Mouse (Mus musculus): ENCODE measurements at regions not wholly inside any gene's neighbourhood (a gene's known extent, or its start where the extent isn't known, plus 50 kb on each side); places are given as distances from the start of the nearest gene placed in this dataset.

DNA sequence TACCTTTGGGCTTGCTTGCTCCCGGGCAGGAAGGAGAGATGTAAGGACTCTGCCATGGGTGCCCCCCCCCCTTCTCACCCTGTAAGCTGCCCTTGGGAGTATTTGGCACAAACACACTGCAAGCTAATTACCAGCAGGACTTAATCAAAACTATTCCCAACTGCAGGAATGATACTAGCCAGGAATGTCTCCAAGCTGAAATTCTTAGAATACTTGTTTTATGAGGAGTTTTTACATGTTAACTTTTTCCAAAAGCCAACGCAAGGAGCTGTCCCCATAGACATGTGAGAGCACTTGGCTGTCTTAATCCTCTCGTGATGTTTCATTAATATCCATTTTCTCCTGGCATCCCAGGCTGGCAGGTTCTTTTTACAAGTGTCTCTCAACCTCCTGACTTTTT lies 155.6 kb upstream of the Irx6 start:
- DNase-seq (ENCODE audit: low read depth, low spot score): no peak

GRCm38 (mm10) chr8:92522519-92522918 lies 151.6 kb upstream of the Irx6 start:
- DNase-seq (ENCODE audit: low read depth, low spot score): no peak

DNA sequence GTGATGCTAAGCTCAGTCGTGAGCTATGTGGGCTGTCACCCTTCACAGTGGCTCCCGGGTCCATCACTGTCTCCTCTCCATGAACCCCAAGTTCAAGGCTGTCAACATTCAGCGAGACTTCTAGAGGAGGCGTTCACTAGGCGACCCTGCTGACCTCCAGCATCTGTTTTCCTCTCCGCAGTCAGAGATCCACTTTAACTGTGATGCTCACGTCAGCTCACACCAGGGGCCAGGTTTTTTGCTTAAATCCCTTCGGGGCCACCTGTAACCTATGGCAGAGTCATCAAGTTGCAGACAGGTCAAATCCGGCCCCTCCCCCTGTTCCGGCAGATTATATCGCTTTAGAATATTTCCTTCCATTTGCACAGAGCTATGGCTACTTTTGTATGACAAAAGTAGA lies 144.3 kb upstream of the Irx6 start:
- DNase-seq (ENCODE audit: low read depth, low spot score): no peak

- no peak for DNase-seq (ENCODE audit: low read depth, low spot score)
Observed at GRCm38 (mm10) chr8:92540636-92541035, 133.5 kb upstream of the Irx6 start.

- DNase-seq (ENCODE audit: low read depth, low spot score): no peak
Observed at GRCm38 (mm10) chr8:92545347-92546059, 128.6 kb upstream of the Irx6 start.

DNA sequence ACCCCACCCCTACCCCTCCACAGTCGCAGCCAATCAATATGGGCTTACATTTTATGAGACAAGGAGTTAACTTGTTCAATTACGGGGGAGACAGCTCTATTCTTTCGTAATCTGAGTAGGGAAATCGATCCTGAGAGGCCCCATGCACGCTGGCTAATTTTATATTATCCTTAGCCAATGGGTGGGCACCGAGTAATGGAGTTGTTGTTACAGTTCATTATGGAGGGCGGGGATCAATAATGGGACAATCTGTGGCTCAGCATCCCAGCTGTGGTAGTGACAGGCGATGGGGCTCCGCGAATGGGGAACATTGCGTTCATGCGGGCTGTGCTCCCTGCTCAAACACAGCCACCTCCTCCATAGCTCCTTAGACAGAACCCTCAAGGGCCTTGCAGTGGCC lies 118.9 kb upstream of the Irx6 start:
- no peak for DNase-seq (ENCODE audit: low read depth, low spot score)

- no peak for DNase-seq (ENCODE audit: low read depth, low spot score)
Observed at GRCm38 (mm10) chr8:92555631-92556030, 118.5 kb upstream of the Irx6 start.

DNA sequence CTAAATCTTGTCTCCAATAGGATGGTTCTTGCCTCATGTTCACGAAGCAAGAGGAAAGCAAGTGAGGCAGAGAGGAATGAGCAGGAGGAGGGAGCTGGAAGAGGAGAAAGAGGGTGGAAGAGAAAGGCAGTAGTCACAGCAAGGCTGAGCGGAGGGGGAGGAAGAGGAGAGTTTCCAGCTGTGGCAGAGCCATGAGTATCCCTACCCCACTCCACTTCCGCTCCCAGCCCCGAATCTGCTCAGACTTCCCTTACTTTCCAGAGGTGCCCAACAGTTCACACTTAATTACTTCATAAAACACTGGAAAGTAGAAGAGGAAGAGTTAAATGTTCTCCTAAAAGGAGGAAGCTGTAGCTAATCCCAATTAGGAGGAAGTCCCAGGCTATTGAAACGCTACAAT lies 111.6 kb upstream of the Irx6 start:
- DNase-seq (ENCODE audit: low read depth, low spot score): no peak

DNA sequence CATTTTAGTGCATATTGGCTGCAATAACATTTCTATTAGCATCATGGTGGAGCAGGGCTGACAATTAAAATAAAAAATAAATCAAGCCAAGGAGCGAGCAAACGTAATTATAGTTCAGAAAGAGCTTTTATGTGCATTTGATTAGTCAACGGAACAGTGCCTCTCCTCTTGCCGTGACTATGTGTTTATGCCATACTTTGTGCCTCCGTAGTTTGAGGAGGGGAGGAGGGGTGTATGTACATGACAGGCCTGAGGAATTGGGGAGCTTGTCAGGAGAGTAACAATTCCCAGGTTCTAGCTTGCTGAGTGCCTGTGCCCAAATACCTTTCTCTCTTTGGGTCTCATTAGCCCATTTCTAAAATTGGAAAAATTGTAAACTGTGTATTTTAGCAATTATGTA lies 111.1 kb upstream of the Irx6 start:
- no peak for DNase-seq (ENCODE audit: low read depth, low spot score)

DNA sequence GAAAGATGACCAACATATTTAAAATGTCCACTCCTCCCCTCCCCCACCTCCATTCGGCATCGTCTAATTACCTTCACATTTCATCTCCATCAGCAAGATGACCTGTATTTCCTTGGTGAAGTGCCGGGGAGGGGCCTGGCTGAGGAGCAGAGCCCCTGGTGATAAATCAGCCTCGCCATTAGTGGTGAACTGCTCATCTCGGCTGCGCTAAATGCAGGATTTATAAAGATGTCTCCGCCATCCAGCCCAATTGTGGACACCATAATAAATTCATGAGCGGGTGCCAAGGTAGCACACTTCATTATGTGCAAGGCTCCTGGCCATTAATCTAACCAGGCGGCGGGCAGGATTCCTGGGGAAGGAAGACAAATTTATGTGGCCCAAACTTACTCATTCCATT lies 104.4 kb upstream of the Irx6 start:
- no peak for DNase-seq (ENCODE audit: low read depth, low spot score)

DNA sequence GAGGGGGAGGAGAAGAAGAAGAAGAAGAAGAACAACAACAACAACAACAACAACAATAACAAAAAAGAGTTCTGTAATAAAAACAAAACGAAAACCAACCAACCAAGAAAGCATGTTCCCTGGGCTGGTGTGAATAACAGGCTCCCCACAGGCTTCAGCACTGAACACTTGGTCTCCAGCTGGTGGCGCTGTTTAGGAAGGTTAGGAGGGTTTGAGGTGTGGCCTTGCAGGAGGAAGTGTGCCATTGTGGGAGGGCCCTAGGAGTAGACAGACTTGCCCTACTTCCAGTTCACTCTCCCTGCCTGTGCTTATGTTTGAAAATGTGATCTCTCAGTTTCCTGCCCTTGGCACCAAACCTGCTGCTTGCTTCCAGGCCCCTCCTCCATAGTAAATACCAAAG lies 94.6 kb upstream of the Irx6 start:
- peak; percentile 55 for DNase-seq (ENCODE audit: low read depth, low spot score)

- no peak for DNase-seq (ENCODE audit: low read depth, low spot score)
Observed at GRCm38 (mm10) chr8:92581051-92581450, 93.0 kb upstream of the Irx6 start.

- DNase-seq (ENCODE audit: low read depth, low spot score): no peak
Observed at GRCm38 (mm10) chr8:92600766-92601165, 73.3 kb upstream of the Irx6 start.

- DNase-seq (ENCODE audit: low read depth, low spot score): no peak
Observed at GRCm38 (mm10) chr8:92602973-92603372, 71.1 kb upstream of the Irx6 start.

DNA sequence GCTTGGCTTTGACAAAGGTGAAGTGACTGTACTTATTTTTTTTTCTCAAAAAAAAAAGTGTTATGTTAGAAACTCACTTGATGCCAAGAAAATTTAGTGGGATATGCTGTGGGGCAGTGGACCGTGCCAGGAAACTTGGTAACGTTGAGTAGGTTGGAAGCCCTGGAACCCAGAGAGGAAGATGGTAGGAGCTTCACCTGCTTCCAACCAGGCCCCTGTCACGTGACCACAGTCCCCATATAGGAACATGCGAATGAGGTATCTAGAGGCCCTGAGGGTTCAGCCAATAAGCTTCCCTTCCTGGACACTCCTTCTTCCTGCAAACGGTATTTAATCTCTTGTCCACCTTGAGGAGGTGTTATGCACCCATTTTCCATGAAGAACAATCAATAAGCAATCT lies 68.5 kb upstream of the Irx6 start:
- DNase-seq (ENCODE audit: low read depth, low spot score): no peak

GRCm38 (mm10) chr8:92607604-92608003 lies 66.5 kb upstream of the Irx6 start:
- no peak for DNase-seq (ENCODE audit: low read depth, low spot score)

GRCm38 (mm10) chr8:92609908-92610307 lies 64.2 kb upstream of the Irx6 start:
- no peak for DNase-seq (ENCODE audit: low read depth, low spot score)

GRCm38 (mm10) chr8:92610487-92611059 lies 63.5 kb upstream of the Irx6 start:
- no peak for DNase-seq (ENCODE audit: low read depth, low spot score)

DNA sequence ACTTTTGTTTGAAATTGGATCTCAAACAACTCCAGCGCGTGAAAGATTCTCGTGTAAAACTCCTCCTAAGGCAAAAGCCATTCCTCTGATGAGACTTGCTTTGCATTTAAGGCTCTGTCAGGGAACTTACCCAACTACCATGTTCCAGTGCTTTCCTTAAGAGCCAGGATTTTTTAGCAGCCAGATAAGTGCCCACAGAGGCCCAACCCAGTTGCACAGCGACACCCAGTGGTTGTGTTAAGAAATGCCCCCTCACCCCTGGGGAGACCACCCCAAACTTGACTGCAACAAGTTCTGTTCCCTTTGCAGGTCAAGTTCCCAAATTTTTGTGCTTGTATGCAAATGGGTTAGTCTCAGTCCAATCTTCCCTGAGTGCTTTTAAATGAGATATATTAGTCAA lies 60.6 kb upstream of the Irx6 start:
- peak; percentile 49 for DNase-seq (ENCODE audit: low read depth, low spot score)

DNA sequence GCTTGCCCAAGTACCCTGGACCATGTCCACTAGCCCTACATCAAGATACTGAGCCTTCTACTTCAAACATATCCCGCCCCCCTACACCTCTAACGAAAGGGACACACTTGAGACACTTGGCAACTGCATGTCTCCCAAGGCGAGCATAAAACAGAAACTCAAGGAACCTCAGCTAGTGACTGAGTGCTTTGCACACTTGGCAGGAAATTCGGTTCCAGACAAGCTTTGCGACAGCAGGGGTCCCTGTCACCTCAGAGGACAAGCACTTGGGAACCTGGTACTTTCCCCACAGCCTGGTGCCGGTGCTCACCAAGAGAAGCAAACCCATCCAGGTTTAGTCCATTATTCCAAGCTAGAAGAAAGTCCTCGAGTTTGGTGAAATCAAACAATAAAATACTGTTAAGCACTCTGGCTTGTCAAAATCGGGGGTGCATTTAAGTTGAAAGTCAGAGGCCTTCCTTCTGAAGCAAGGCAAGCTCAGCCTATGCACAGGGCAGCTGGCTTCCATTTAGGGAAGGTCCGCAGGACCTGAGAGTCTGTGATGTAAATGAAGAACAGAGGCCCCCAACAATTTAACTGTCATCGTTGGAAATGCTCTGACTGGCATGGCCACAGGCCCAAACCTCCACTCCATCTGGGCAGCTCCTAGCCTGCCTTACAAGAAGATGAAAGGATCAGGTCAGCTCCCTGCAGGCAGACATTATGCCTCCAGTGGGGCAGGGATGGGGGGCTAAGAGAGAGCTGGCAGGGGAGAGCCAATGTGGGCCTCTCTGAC lies 57.6 kb upstream of the Irx6 start:
- DNase-seq (ENCODE audit: low read depth, low spot score): no peak

GRCm38 (mm10) chr8:92618281-92618680 lies 55.8 kb upstream of the Irx6 start:
- no peak for DNase-seq (ENCODE audit: low read depth, low spot score)
